Mouse (Mus musculus) bone marrow macrophage, adult 2 months (primary cell): ENCODE measurements around the gene Nxph1. TPM values are rescaled to one million over a fixed set of nuclear protein-coding genes. Genes with fewer than 3 reads are reported as not detected.

Experiments used
- H3K27ac ChIP-seq: 2 replicates; pipeline ENCODE4 v1.5.1; 2012; ENCODE audit warnings: low read depth, low read length; ENCODE audit not compliant: insufficient read depth
- H3K4me1 ChIP-seq: 2 replicates; pipeline ENCODE4 v1.6.1; 2012; ENCODE audit warnings: low read length; ENCODE audit not compliant: control insufficient read depth, insufficient read depth
- H3K4me3 ChIP-seq: 2 replicates; pipeline ENCODE4 v1.5.1; 2012; ENCODE audit warnings: mild to moderate bottlenecking, low read length, moderate library complexity; ENCODE audit not compliant: insufficient read depth
- CTCF ChIP-seq: IDR thresholded peaks from 2 replicates; pipeline ENCODE4 v1.5.1; 2012; ENCODE audit warnings: low read depth, mild to moderate bottlenecking, low read length, moderate library complexity
- POLR2A ChIP-seq: IDR thresholded peaks from 2 replicates; pipeline ENCODE4 v1.6.1; 2012; ENCODE audit warnings: mild to moderate bottlenecking, low read depth, low read length, borderline replicate concordance
- polyA plus RNA-seq: library from polyadenylated mRNA; stranded (reverse); fragments of >200 nt; gene quantifications from 2 replicates; pipeline ENCODE4 v1.2.4, GENCODE M21; 2012; ENCODE audit not compliant: missing spikeins, insufficient read depth, insufficient read length

Nxph1 gene
- polyA plus RNA-seq, 1 experiment: not detected

DNA sequence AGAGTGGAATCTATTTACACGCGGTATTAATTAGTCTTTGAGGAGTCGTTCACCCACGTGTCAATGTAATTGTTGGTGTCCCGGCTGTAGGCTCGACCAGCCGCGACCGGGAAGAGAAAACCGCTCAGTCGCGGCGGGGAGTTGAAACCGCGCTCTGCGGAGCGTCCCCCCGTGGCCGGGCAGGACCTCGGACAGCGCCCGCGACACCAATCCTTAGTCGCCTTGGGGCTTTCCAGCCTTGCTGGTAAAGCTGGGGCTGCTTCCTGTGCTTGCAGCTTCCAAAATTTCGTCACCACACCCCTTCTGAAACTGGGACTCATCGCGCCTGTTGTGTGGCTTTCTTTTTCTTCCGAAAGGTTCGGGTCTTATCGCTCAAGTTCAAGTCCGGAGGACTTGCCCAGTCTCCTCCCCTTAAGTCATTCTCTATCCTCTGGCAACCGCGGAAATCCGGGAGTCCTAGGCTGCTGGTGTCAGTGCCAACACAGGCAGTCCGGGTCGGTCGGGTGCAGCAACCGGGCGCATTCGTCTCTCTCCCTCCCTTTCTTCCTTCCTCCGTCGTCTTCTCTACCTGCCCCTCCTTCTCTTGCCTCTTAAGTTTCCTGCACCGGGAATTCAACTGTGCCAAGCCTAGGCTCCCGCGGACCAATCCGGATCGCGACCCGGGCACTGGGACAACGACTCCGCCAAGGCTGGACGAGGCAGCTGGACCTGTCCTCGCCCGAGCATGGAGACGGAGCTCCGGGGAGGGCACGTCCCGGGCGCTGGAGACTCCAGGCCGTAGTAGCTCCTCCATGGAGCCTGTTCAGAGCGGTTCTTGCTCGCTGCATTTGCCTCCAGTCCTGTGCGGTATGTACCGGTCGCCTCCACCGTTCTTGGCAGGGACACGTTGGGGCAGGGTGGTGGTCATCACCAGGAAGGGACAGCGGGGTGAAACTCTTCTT lies 510 bp downstream of the Nxph1 start:
- TF ChIP-seq POLR2A: no peak
- no peak for TF ChIP-seq CTCF
- Histone ChIP-seq H3K4me3 (no peak overlapping the region), H3K4me1 (no peaks in the 10 kb centered on the region), H3K27ac (no peak overlapping the region)

DNA sequence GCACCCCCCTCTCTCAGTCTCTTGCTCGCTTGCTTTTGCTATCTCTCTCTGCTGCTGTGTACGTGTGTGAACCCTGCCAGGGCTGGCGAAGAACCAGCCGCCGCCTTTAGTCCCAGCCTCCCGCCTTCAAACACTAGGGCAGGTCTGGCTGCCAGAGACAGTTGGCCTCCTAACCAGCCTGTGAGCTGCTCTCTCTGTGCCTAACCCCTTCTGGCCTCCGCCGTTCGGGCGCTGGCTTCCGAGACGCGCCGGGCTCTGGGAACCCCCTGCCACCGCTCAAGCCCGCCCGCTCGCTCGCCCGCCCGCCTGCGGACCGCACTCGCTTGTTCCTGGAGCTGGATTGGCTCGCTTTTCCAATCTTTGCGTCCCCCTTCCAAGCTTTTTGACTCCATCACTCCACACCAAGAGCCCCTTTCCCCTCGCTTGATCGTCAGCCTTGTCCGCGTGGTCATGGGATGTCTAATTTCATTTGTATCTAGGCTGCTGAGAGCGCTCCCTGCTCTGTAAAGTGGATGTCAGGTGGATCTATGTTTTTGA lies 1.5 kb downstream of the Nxph1 start:
- TF ChIP-seq CTCF (no peak), POLR2A (no peak)
- H3K4me1 ChIP-seq: no peaks in the 10 kb centered on the region
- H3K4me3 ChIP-seq: no peak overlapping the region
- H3K27ac ChIP-seq: no peak overlapping the region

DNA sequence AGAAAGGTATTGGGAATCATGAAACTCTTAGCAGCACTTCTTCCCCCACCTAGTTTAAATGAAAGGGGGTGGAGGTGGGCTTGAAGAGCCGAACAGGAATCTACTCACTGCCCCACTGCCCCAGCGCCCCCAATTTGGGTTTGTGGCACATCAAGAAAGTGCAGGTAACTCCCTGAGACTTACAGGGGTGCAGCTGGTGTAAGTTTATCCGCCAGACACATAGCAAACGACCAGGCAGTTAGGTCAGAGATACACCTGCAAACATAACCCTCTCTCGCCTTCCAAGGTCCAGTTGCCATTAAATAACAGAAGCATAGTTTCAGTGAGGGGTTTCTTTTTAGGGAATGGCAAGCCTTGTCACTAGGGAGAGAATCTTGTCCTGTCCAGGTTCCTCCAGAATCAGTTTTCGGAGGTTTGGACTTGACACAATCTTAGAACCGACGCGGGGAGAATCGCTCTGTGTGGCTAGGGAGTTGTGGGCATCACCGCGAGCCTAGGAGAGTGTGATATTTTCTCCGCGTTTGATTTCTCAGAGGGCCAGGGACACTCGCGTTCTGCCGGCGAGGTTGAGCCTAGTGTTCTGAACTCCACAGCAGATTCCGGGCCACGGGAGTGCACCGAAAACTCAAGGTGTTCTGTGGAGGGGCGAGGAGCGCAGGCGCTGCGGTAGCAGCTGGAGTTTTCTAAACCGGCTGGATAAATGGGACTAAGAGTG lies 2.5 kb downstream of the Nxph1 start:
- no peaks in the 10 kb centered on the region for H3K4me1 ChIP-seq
- H3K4me3 ChIP-seq: no peak overlapping the region
- no peak for TF ChIP-seq CTCF
- TF ChIP-seq POLR2A: no peak
- no peak overlapping the region for H3K27ac ChIP-seq

DNA sequence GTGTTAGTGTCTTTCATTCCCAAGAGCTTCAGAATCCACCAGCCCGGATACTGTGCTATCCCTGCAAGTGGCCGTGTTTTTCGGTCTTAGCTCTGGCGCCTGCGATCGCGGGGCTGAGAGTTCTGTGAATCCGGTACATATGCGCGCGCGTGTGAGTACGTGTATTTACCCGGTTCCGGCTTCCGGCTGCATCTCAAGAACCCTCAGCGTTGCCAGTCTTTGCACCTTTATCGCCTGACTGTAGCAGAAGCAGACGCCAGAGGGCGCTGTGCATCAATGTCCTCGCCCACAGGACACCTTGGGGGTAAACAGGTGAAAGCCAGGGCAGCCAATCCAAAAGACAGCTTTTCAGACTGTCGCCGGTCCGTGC lies 3.1 kb downstream of the Nxph1 start:
- TF ChIP-seq POLR2A (no peak), CTCF (0 out of 2 replicates have a peak, but pooled peaks have one; percentile 28)
- H3K4me3 ChIP-seq: no peak overlapping the region

DNA sequence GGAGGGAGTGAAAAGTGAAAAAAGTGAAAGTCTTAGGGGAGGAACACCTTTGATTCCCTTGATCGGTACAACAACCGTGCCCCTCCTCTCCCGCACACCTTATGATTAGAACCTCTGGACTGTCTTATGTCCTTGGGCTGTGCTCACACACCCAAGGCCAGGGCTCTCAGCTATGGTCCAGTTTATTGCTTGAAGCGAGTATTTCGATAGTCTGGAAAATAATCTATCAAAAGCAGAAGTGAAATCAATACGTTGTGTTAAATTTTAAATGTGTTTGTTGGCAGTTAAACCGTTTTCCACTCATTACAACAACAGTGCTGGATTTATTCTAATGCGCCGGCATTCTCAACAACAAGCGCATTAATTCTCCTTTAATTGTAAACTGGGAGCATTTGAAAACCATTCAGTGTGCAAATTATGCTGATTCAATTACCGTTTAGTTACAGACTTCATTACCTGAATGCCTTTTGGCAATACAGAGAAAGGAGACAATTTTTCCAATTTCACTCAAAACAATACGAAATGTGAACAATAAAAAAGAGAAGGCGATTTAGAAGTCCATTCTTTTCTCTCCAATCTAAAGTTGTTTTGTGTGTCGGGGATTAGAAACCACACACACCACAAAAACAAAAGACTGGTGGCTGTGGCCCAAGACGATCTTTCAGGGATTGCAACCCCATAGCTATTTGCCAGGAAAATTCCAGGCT lies 3.8 kb downstream of the Nxph1 start:
- TF ChIP-seq POLR2A (no peak), CTCF (no peak)
- Histone ChIP-seq H3K27ac (no peak overlapping the region), H3K4me1 (no peaks in the 10 kb centered on the region), H3K4me3 (no peak overlapping the region)

More for the DNA sequence above, 3.1 kb downstream of the Nxph1 start:
- Histone ChIP-seq H3K27ac (no peak overlapping the region), H3K4me1 (no peaks in the 10 kb centered on the region)

DNA sequence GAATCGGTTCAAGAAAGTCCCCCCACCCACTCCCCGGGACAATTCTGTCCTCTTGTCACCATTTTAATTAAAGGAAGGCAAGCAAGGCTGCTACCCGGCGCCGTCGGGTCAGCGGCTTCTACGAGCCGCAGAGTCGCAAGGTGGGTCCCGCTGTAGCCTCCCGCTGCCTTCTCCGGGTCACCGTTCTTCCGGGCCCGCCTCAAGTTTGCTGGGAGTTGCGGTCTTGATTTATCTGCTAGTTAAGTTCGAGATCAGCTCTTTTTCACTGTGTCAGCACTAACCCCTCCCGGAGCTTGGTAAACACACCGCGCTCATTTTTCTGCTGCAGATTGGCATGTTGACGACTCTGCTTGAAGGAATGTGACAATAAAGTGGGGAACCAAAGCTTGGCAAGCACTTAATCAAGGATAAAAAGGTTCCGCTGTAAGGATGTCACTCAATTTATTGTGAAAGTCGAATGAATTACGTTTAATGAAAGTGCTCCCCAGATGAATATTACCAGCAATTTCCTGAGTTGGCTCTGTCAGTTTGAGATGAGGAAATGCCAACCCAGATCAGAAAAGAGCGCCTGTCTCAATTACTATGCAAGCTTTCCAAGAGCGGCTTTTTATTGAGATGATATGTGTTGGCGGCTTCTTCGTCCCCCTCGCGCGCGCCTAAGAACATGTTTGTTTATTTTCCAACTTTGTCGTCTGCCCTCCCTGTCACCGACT lies 7.7 kb downstream of the Nxph1 start:
- H3K4me3 ChIP-seq: no peak overlapping the region
- H3K27ac ChIP-seq: no peak overlapping the region
- TF ChIP-seq POLR2A (no peak), CTCF (no peak)

DNA sequence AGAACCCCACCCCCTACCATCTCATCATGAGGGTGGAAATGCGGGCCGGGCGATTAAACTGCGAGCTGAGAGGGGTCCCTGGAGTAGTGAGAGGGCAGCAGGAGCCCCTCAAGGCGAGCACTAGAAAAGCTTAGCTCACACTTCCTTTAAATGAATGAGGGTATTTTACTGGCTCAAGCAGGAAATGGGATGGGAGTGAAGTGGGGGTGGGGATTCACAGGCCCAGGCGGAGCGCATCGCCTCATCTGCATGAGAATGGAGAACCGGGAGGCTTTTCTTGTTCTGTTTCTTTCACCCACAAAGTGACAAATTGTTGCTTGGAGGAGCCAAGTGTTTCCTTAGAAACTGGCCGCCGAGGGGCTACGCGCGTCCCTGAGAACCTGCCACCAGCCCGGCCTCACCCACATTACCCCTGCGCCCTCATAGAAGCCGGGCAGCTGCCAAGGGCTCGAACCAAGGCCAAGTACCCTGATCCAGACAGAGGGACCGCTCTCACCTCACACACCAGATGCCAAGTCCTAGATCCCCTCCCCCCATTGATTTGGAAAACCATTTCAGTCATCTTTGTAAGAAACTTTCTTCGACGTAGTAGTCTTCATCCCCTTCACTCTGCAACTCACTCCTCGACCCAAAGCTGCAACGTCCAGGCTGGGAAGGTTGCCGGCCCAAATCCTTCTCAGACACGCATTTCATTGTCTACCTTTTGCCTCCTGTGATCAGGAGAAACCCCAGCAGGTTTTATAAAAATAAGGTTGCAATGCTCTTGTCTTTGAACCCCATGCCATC lies 8.7 kb downstream of the Nxph1 start:
- TF ChIP-seq POLR2A (no peak), CTCF (no peak)
- Histone ChIP-seq H3K4me3 (no peak overlapping the region), H3K4me1 (no peaks in the 10 kb centered on the region)

More for the DNA sequence above, 7.7 kb downstream of the Nxph1 start:
- H3K4me1 ChIP-seq: no peaks in the 10 kb centered on the region

DNA sequence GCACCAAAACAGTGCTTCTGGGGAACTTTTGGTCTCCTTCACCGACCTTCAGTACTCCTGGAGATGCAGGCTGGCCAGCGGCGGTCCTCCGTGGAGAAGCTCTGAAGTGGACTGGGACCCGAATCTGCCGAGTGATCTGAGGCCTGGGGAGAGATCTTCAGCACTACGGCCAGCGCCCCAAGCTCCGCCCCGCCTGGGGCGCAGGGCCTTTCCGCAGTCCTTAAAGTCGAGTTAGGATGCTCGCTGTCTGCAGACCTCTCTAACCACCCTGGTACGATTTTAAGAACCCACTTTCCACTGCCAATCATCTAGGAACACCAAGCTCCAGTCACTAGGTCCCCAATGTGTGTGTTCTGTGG lies 9.3 kb downstream of the Nxph1 start:
- no peaks in the 10 kb centered on the region for H3K4me1 ChIP-seq
- TF ChIP-seq POLR2A (no peak), CTCF (no peak)
- H3K4me3 ChIP-seq: no peak overlapping the region
- no peak overlapping the region for H3K27ac ChIP-seq

More for the DNA sequence above, 8.7 kb downstream of the Nxph1 start:
- no peak overlapping the region for H3K27ac ChIP-seq
